Mouse (Mus musculus) hindbrain, embryonic 16.5 days (tissue): ENCODE measurements around the gene Guca1b. TPM values are rescaled to one million over a fixed set of nuclear protein-coding genes. Genes with fewer than 3 reads are reported as not detected.
A peak's percentile ranks its signal among the peaks of the same experiment; 100 is the strongest.

Experiments used
- ATAC-seq: fragments of 200-750 bp; cut with Nextera tagmentation; 2 replicates; pipeline ENCODE4 v1.8.0; 2017; ENCODE audit warnings: moderate TSS enrichment, moderate library complexity
- H3K27ac ChIP-seq: fragments of 300-500 bp; sonication (generic); 2 replicates; pipeline ENCODE4 v1.5.1; 2014; ENCODE audit warnings: low read depth, mild to moderate bottlenecking, control low read depth, low read length, moderate library complexity
- H3K27me3 ChIP-seq: fragments of 300-500 bp; sonication (generic); replicated peaks from 2 replicates; pipeline ENCODE4 v1.6.1; 2014; ENCODE audit warnings: low read length; ENCODE audit not compliant: control insufficient read depth, insufficient read depth
- H3K36me3 ChIP-seq: fragments of 300-500 bp; sonication (generic); 2 replicates; pipeline ENCODE4 v1.6.1; 2014; ENCODE audit warnings: mild to moderate bottlenecking, low read length, moderate library complexity, mixed read lengths; ENCODE audit not compliant: control insufficient read depth, insufficient read depth
- H3K4me1 ChIP-seq: fragments of 300-500 bp; sonication (generic); 2 replicates; pipeline ENCODE4 v1.6.1; 2014; ENCODE audit warnings: low read depth, low read length; ENCODE audit not compliant: control insufficient read depth, insufficient read depth
- H3K4me2 ChIP-seq: fragments of 300-500 bp; sonication (generic); 2 replicates; pipeline ENCODE4 v1.6.1; 2014; ENCODE audit warnings: mild to moderate bottlenecking, low read length, control low read depth, moderate library complexity
- H3K4me3 ChIP-seq: fragments of 300-500 bp; sonication (generic); 2 replicates; pipeline ENCODE4 v1.5.1; 2014; ENCODE audit warnings: mild to moderate bottlenecking, low read length, control low read depth, moderate library complexity
- H3K9ac ChIP-seq: fragments of 300-500 bp; sonication (generic); 2 replicates; pipeline ENCODE4 v1.6.1; 2014; ENCODE audit warnings: low read depth, mild to moderate bottlenecking, control low read depth, low read length, moderate library complexity
- H3K9me3 ChIP-seq: fragments of 300-500 bp; sonication (generic); 2 replicates; pipeline ENCODE4 v1.6.1; 2014; ENCODE audit warnings: mild to moderate bottlenecking, low read length, moderate library complexity; ENCODE audit not compliant: control insufficient read depth
- WGBS: fragments of 180-500 bp; shearing (Covaris S2); extraction: QIAGEN DNeasy Blood & Tissue Kit; methylation state at CpG from one replicate; pipeline ENCODE4 v1.1.7; 2014; 5-methylcytosine and 5-hydroxymethylcytosine counted together
- polyA plus RNA-seq: library from polyadenylated mRNA; unstranded; fragments of >200 nt; fragmentation: Nextera tagmentation; extraction: Ambion mirVana; gene quantifications from 2 replicates; pipeline ENCODE4 v1.2.1, GENCODE M21; 2015

Gene Guca1b
- polyA plus RNA-seq, 1 experiment from 2014 or later: 0.81 TPM

DNA sequence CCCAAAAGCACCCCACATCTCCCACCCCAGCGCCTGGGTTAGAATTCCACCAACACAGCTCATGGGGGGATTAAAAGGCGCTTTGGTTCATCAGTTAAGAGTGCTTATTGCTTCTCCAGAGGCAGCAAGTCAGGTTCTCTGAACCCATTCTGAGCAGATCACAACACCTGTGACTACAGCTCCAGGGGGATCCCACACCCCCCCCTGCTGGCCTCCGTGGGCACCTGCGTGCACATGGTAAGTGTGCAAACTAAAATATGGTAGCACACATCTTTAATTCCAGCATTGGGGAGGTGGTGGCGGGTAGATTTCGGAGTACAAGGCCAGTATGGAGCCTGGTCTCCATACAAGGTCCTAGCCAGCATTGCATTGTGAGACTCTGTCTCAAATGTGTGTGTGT, 42.1 kb downstream of the Guca1b start:
- H3K36me3 ChIP-seq: no peaks in the 10 kb centered on the region
- ATAC-seq: no peak; the same call in 1 of the 2 replicates
- H3K9me3 ChIP-seq: no peaks in the 10 kb centered on the region
- H3K27ac ChIP-seq: no peak overlapping the region
- no peak overlapping the region for H3K4me2 ChIP-seq
- peaks cover 4% of the 10 kb centered on the region; the same call in 1 of the 2 replicates for H3K4me1 ChIP-seq
- no peak overlapping the region for H3K9ac ChIP-seq
- H3K27me3 ChIP-seq: no peaks in the 10 kb centered on the region
- 73% methylated on average over 6 of the region's 6 CpGs for WGBS
- H3K4me3 ChIP-seq: no peak overlapping the region

DNA sequence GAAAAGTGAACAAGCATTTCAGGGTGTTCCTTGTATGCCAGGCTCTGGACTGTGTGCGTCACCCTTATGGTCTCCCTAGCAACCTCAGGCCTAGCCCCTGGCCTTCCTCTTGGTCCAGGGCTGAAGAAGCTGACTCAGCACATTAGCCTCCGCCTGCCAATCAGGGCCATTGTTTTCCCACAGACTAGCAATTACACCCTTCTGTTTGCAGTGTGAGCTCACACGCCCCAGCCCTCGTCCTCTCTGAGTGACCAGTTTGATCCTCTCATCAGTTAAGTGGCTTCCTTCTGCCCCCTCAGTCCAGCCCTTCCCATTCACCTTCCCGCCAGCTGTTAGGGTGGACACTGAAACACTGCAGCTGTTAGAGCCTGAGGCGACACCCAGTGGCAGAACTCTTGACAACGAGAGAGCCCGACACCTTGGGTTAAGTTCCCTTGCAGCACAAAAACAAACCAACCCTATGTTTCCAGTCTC, 43.7 kb downstream of the Guca1b start:
- peak; percentile 60; the same call in 1 of the 2 replicates for ATAC-seq
- H3K27me3 ChIP-seq: no peaks in the 10 kb centered on the region
- no peaks in the 10 kb centered on the region for H3K36me3 ChIP-seq
- WGBS: 3% methylated on average over 8 of the region's 8 CpGs
- peak overlapping the region; percentile 34; the same call in 1 of the 2 replicates for H3K4me2 ChIP-seq
- H3K4me1 ChIP-seq: peaks cover 4% of the 10 kb centered on the region; the same call in 1 of the 2 replicates
- no peak overlapping the region for H3K27ac ChIP-seq
- H3K9me3 ChIP-seq: no peaks in the 10 kb centered on the region
- no peak overlapping the region for H3K9ac ChIP-seq
- no peak overlapping the region for H3K4me3 ChIP-seq

DNA sequence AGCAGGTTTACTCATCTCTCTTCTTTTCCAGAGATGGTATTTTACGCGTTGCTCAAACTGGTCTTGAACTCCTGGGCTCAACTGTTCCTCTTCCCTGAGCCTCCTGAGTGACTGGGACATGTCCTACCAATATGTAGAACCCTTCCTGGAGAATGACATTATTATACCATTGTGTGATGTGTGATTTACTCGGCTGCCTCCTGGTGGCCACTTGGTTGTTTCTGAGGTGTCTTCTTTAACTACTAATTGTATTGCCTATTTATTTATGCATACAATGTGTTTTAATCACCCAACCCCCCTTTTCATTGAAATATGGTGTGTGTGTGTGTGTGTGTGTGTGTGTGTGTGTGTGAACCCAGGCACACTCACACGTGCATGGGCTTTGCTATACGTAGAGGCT, 45.6 kb downstream of the Guca1b start:
- no peak overlapping the region for H3K4me3 ChIP-seq
- WGBS: 65% methylated on average over 5 of the region's 5 CpGs
- H3K4me2 ChIP-seq: no peak overlapping the region
- H3K9ac ChIP-seq: no peak overlapping the region
- no peaks in the 10 kb centered on the region for H3K36me3 ChIP-seq
- no peaks in the 10 kb centered on the region for H3K9me3 ChIP-seq
- no peak for ATAC-seq
- H3K27me3 ChIP-seq: no peaks in the 10 kb centered on the region
- no peak overlapping the region for H3K27ac ChIP-seq
- H3K4me1 ChIP-seq: peaks cover 4% of the 10 kb centered on the region; the same call in 1 of the 2 replicates

DNA sequence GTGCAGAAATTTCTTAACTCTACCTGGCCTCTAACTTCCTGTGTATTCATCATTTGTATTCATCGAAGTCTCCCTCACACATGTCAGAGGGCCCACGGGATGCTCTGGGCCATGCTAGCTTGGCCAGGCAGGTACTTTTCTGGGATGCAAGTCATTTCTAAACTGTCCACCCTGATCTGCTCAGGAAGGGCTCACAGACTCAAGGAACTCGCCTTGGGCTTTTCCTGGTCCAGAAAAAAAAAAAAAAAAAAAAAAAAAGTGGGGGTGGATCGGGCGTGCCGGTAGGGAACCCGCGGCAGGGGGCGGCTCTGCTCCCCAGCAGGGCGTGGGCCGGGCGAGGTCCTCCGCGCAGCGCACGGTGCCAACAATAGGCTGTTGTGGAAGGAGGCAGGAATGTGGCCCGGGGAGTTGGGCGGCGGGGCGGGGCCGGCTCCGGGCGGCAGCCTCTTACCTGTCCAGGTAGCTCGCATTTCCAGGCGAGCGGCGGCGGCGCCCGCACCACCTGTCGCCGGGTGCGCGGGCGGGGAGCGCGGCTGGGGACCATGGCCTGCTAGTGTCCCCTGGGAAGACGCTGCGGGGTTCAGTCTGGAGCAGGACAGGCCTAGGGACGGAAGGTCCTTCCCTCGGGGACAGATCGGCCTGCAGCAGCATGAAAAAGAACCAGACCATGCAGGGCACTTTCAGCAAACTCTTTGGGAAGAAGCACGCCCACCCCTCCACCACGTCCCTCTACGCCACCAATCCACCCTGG, 51.1 kb downstream of the Guca1b start, which contains the start of gene AI661453:
Gene AI661453, plus strand, starts transcription at position 460 of the 751 bp plus-strand sequence.
- Histone ChIP-seq H3K36me3 (no peaks in the 10 kb centered on the region), H3K27me3 (peaks cover 13% of the 10 kb centered on the region), H3K9me3 (no peaks in the 10 kb centered on the region), H3K4me2 (peak within 1 kb of the TSS; percentile 91), H3K27ac (no peak within 1 kb of the TSS), H3K4me3 (peak within 1 kb of the TSS; percentile 47), H3K9ac (peak within 1 kb of the TSS; percentile 60), H3K4me1 (peaks cover 12% of the 10 kb centered on the region)
- 2% methylated on average over 42 of the region's 45 CpGs for WGBS
- ATAC-seq: no peak

DNA sequence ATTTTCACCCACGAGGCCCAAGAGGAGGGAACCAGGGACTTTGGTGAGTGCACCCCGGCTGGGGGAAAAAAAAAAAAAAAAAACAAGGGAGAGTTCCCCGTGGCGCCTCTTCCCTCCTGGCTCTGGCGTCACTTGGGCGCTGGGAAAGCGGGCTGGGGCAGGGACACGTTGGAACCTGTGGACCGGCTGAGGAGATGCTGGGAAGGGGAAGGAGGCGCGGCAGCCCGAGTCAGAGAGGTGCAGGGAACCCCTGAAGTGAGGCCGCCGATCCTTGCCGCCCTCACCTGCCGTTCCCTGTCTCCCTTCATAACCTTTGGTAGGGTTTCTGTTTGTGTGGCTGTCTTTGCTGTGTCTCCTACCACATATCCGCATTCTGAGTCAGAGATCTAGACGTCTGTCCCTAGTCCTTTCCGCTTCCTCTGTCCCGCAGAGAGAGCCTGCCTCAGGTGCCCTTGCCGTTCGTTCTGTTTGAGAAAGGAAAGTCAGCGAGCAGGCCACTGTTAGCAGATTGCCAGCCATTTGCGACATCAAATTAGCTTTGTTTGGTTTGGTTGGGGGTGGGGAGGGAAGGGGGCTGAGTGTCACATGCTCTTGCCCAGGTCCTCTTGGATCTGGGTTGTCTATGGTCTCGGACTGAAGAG, 51.8 kb downstream of the Guca1b start, which contains the start of gene 1700001C19Rik:
Gene 1700001C19Rik, minus strand, starts transcription at position 470 of the 641 bp plus-strand sequence.
- Histone ChIP-seq H3K27me3 (peaks cover 13% of the 10 kb centered on the region), H3K4me3 (peak within 1 kb of the TSS; percentile 47), H3K27ac (no peak within 1 kb of the TSS), H3K9ac (peak within 1 kb of the TSS; percentile 60), H3K36me3 (no peaks in the 10 kb centered on the region), H3K9me3 (no peaks in the 10 kb centered on the region), H3K4me1 (peaks cover 12% of the 10 kb centered on the region), H3K4me2 (peak within 1 kb of the TSS; percentile 91)
- WGBS: 3% methylated on average over 24 of the region's 25 CpGs
- no peak for ATAC-seq

DNA sequence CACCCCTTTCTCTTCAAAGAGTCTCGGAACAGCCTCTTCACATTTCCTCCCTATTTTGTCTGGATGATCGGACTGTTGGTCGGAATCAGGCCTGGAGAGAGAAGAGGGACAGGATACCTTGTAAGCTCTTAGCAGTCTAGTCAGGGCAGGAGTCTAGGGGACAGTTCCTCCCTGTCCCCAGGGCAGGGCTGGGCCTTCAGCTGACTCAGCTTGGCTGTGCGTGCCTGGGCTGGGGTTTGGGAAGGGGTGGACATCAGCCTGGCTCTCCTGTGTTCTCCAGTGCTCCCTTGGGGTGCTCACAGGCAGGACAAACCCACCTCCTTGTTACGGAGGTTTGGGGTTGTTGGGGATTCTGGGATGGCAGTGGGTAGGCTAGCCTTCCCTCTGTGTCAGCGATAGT, 53.4 kb downstream of the Guca1b start:
- ATAC-seq: no peak
- no peak overlapping the region for H3K4me3 ChIP-seq
- H3K9ac ChIP-seq: no peak overlapping the region
- peaks cover 13% of the 10 kb centered on the region for H3K27me3 ChIP-seq
- H3K4me2 ChIP-seq: no peak overlapping the region
- no peaks in the 10 kb centered on the region for H3K36me3 ChIP-seq
- no peak overlapping the region for H3K27ac ChIP-seq
- peaks cover 12% of the 10 kb centered on the region for H3K4me1 ChIP-seq
- WGBS: 71% methylated on average over 6 of the region's 6 CpGs
- no peaks in the 10 kb centered on the region for H3K9me3 ChIP-seq

DNA sequence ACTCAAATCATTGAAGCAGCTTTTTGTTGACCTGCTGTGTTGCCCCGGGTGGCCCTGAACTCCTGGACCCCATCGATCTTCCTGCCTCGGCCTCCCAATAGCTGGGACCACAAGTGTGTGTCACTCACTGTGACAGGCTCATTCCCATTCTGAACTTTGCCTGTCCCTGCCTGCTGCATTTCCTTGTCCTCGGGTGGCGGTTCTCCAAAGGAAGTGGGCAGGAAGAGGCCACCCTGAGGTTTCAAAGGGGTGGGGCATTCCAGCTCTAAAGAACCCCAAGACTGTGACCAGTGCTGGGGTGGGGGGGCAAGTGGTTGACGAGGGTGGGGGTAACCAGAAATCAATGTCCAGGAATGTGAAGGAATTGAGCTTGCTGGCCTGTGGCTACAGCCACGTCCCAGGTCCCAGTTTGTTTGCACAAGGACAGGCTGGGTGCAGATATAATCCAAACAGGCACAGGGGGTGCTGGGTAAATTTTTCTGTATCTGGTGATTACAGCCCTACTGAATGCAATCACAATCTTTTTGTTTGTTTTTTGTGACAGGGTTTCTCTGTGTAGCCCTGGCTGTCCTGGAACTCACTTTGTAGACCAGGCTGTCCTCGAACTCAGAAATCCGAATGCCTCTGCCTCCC, 54.3 kb downstream of the Guca1b start:
- Histone ChIP-seq H3K4me3 (no peak overlapping the region), H3K27ac (no peak overlapping the region), H3K9me3 (no peaks in the 10 kb centered on the region), H3K4me2 (no peak overlapping the region), H3K27me3 (peaks cover 13% of the 10 kb centered on the region), H3K36me3 (no peaks in the 10 kb centered on the region), H3K9ac (no peak overlapping the region), H3K4me1 (peaks cover 12% of the 10 kb centered on the region)
- ATAC-seq: no peak
- WGBS: 47% methylated on average over 9 of the region's 9 CpGs

DNA sequence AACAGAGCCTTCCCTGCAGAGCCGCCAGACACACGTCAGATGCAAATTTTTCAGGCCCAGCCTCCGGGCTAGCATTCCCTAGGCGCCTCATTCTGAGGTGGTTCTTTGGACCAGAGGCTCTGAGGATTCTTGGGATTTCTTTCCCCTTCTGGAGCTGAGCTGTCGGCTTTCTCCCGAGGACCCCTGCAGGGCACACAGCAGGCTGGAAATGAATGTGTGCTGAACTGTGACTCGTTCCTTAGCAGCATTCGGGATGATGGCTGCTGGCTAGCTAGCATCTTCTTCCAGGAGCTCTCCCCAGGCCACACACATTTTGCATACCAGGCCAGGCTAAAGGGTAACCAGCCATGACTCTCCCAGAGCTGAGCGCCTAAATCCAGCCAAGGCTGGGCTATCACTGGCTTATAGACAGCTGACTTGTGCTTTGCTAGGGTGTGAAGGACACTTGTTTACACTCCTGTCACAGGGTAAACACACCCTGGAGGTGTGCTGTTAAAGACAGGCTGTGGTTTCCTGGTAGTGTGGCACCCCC, 55.2 kb downstream of the Guca1b start:
- H3K4me3 ChIP-seq: no peak overlapping the region
- H3K4me2 ChIP-seq: no peak overlapping the region
- peak; percentile 41; the same call in 1 of the 2 replicates for ATAC-seq
- no peaks in the 10 kb centered on the region for H3K9me3 ChIP-seq
- 7% methylated on average over 9 of the region's 9 CpGs for WGBS
- peak overlapping the region; percentile 25; the same call in 1 of the 2 replicates for H3K27ac ChIP-seq
- H3K4me1 ChIP-seq: peaks cover 12% of the 10 kb centered on the region
- no peaks in the 10 kb centered on the region for H3K36me3 ChIP-seq
- peaks cover 13% of the 10 kb centered on the region for H3K27me3 ChIP-seq
- peak overlapping the region; percentile 18; the same call in 1 of the 2 replicates for H3K9ac ChIP-seq
